Mouse (Mus musculus) liver, postnatal 0 days (tissue): Measurements from ENCODE around the gene Klhl36.
A peak's percentile ranks its signal among the peaks of the same experiment; 100 is the strongest.

Experiments
- CTCF ChIP-seq: sonication (generic); IDR thresholded peaks from 2 replicates; pipeline ENCODE4 v1.5.1; 2016; ENCODE audit warnings: antibody characterized with exemption, low read depth
- EP300 ChIP-seq: IDR thresholded peaks from 2 replicates; pipeline ENCODE4 v1.6.1; 2016; ENCODE audit warnings: antibody characterized with exemption, low read depth, mild to moderate bottlenecking

DNA sequence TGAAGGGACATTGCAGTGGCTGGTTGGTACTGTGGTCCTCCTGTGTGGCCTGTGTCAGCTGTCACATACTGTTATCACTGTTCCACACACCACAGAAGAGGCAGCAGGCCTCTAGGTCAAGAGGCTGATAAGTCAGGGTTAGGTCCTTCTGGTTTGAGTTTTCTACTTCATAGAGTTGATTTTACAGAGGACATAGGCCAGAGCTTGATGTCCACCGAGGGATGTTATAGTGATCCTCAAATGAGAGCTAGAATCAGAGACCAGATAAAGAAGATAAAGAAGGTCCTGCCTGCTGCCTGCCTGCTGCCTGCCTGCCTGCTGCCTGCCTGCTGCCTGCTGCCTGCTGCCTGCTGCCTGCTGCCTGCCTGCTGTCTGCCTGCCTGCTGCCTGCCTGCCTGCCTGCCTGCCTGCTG lies 56.1 kb downstream of the Klhl36 start:
- TF ChIP-seq CTCF, result no peak
- TF ChIP-seq EP300, result peak; percentile 89
